Mouse (Mus musculus): ENCODE measurements around the gene Eif2s1. TPM values are rescaled to one million over a fixed set of nuclear protein-coding genes. Genes with fewer than 3 reads are reported as not detected.

Gene Eif2s1
- total RNA-seq (2021): 10 to 100 TPM; 38.8 to 44.9 TPM
- long read RNA-seq, experiment 1, transcript Eif2s1-201 (8 exons, 3,405 nt): major isoform, 99 of 105 reads
- long read RNA-seq, experiment 1, partial matches to known transcripts: 3 of 105 reads
- long read RNA-seq, experiment 1, other reads (novel, unspliced or antisense): 3 of 105 reads
- long read RNA-seq, experiment 2, transcript Eif2s1-201 (8 exons, 3,405 nt): major isoform, 87 of 91 reads
- long read RNA-seq, experiment 2, partial matches to known transcripts: 4 of 91 reads
- long read RNA-seq, experiment 2, other reads (novel, unspliced or antisense): 0 of 91 reads

DNA sequence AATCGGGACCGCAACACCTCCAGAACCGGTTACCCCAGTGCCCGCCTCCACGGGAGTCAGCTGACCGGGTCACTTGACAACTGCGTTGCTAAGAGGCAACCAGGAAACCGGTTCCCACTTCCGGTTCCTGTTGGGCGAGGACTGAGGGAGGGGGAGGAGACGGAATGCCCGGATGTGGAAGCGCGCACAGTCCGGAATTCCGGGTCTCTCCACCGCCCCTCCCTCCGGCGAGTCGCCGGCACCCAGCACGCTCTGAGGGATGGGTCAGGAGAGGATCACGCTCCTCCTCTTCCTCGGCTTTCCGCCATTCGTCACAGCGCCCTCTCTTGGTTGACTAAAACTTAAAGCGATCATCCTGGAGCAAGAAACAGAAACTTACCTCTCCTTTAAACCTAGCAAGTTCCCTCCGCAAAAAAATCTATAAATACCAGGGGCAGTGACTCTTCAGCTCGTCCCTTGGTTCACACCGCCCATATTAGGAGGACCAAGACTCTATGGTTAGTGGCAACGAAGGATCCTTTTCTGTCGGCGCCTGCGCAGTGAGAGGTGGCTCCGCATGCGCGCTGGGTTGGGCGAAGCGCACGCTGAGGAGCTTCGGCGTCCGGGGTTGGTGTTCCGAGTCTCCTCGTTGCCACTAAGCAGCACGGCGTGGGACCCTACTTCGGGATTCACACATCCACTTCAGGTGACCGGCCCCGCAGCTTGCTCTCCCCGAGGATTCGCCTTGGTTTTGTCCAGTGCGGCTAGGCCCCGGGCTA, at the start of gene Eif2s1, which contains the start of gene Atp6v1d:
Eif2s1 (plus strand) TSS at position 324 of the 758 bp plus-strand sequence.
Atp6v1d (minus strand) TSS at position 143 of the 758 bp plus-strand sequence.
- H3K27ac ChIP-seq: peak within 1 kb of the TSS; percentile 99
- TF ChIP-seq CTCF (IDR thresholded peaks at IDR 0.05): peak; percentile 91
- intact Hi-C loops (cut with DNase I): loop anchor here (5.0 kb wide), 1 partner anchor 114 kb away; the partner anchor contains the start of gene Mpp5
- peak; percentile 99 for DNase-seq
- peak within 1 kb of the TSS; percentile 85 for H3K4me3 ChIP-seq

DNA sequence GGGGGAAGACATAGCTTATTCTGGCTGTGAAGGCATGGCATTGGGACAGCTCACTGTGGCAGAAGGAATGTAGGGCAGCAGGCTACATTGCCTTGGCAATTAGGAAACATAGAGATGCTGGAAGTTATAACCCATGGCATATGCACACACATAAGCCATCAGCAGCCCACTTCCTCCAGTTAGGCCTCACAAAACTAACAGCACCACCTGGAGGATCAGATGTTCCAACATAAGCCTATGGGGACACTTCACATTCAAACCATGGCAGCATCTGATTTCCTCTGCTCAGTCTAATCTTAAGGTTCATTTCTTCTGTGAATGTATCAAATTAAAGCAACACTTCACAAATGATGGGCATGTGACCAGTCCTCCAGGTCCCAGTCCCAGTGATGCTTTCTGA, 47.2 kb upstream of the Eif2s1 start:
- DNase-seq: no peak
- H3K27ac ChIP-seq: no peak overlapping the region
- intact Hi-C loops (cut with DNase I): no loop called here
- TF ChIP-seq CTCF (IDR thresholded peaks at IDR 0.05): peak; percentile 46
- no peak overlapping the region for H3K4me3 ChIP-seq

DNA sequence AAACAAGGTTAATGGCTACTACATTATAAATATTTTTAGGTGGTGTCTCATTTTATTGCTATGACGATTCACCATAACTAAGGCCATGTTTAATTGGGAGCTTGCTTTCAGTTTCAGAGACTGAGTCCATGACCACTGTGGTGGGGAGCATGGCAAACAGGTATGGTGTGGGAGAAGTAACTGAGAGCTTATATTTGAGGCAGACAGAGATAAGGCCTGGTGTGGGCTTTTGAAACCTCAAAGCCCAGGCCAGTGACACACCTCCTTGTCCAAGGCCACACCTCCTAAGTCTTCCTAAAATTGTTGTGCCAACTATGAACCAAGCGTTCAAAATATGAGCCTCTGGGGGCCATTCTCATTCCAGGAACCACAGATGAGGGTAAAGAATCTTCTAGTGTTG, 27.1 kb upstream of the Eif2s1 start:
- Histone ChIP-seq H3K27ac (no peak overlapping the region), H3K4me3 (no peak overlapping the region)
- DNase-seq: no peak
- intact Hi-C loops (cut with DNase I): no loop called here
- TF ChIP-seq CTCF (IDR thresholded peaks at IDR 0.05): no peak

DNA sequence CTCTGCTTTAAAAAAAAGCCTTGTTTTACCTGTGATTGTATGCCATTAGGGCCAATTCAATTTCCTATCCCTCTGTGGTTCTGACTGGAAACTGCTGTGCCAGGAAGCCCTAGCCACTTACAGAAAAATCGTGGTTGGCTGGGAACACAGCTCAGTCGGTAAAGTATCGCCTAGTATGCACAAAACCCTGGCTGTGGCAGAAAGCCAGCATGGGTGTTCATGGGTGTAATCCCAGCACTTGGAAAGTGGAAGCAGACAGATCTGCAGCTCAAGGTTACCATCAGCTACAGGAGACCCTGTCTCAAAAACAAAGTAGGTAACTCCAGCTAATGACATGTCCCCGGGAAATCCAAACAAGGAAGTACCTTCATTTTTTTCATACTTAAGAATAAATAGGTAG, 21.7 kb upstream of the Eif2s1 start:
- Histone ChIP-seq H3K27ac (no peak overlapping the region), H3K4me3 (no peak overlapping the region)
- intact Hi-C loops (cut with DNase I): no loop called here
- peak; percentile 40 for DNase-seq
- TF ChIP-seq CTCF (IDR thresholded peaks at IDR 0.05): no peak

DNA sequence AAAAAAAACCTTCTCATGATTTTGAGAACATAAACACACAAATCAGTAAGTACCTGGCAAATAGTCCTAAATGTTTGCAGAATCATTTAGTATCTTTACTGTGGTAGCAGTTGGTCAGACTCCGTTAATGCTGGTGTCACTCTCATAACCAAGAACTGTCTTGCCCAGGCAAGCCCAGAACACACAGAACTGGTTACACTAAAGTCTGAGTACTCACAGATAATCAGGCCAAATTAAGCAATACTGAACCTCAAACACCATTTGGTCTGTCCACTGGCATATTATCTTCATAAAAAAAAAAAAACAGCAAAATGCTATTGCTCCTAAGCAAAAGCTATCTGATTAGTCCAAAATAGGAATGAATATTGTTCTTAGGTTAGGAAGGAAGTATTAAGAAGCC, 19.2 kb upstream of the Eif2s1 start:
- Histone ChIP-seq H3K27ac (no peak overlapping the region), H3K4me3 (no peak overlapping the region)
- intact Hi-C loops (cut with DNase I): no loop called here
- DNase-seq: no peak
- no peak for TF ChIP-seq CTCF (IDR thresholded peaks at IDR 0.05)

DNA sequence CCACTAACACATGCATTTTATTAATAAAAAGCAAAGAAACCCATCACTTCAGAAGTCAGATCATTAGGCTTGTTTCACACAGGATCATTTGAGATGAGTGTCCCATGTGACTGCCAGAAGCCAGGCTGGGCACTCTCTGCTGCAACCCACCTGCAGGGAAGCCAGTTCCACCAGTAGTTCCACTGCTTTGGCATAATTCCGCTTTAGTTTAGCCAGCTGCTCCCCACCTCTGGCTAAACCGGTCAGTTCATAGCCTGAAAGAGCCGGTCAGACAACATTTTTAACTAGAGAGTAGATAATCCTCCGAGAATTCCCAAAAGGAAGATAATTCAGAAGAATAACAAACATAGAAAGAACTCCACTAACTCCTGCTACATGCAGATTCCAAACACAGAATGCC, 13.4 kb upstream of the Eif2s1 start:
- Histone ChIP-seq H3K4me3 (no peak overlapping the region), H3K27ac (no peak overlapping the region)
- intact Hi-C loops (cut with DNase I): no loop called here
- no peak for DNase-seq
- TF ChIP-seq CTCF (IDR thresholded peaks at IDR 0.05): no peak

DNA sequence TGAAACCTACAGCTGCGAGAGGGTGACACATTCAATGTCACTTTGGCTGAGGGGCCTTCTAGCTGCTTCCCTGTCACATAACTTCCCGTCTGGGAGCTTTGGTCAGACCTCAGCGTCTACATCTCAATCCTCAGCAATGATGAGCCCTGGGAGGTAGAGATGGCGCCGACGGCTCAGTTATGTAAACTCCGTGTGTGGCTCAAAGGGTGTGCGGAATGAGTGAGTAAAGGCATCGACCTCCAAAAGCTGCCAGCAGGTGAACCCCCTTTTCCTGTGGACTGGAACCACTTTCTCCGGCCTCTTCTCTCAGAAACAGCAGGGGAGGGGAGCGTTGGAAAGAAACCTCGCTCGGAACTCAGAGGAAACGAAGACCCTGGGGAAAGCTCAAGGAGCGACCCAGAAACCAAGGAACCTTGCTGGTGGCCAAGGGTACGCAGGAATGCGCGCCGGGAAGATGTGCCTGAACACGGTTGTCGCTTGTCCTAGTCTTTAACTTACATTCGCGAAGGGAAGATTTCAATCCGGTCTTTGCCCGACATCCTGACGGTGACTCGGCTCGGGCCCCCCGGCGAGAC, 611 bp upstream of the Eif2s1 start:
- Histone ChIP-seq H3K27ac (peak overlapping the region; percentile 99), H3K4me3 (peak overlapping the region; percentile 85)
- no peak for DNase-seq
- intact Hi-C loops (cut with DNase I): loop anchor here (5.0 kb wide), 1 partner anchor 114 kb away; the partner anchor contains the start of gene Mpp5
- no peak for TF ChIP-seq CTCF (IDR thresholded peaks at IDR 0.05)

DNA sequence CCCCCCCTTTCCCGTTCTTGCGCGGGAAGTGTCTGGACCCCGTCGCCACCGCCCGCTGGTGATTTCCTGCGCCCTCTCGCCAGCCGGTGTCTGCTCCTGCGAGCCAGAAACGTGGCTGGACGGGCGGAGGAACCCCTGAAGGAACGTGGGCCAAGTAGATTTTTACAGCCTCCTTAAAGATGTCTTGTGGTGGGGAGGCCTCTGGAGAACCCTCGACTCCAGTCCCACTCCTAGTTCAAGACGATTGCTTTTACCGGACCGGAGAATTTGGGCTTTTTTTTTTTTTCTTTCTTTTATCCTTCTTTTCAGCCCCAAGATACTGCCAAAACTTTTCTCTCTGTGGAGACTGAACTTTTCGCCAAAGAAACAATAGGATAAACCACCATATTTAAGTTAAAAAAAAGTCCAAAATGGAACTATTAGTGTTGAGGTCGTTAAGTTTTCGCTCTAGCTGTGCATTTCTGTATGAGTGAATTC, 673 bp downstream of the Eif2s1 start:
- H3K4me3 ChIP-seq: peak overlapping the region; percentile 85
- TF ChIP-seq CTCF (IDR thresholded peaks at IDR 0.05): no peak
- DNase-seq: no peak
- H3K27ac ChIP-seq: peak overlapping the region; percentile 99
- intact Hi-C loops (cut with DNase I): loop anchor here (5.0 kb wide), 1 partner anchor 115 kb away; the partner anchor contains the start of gene Mpp5

DNA sequence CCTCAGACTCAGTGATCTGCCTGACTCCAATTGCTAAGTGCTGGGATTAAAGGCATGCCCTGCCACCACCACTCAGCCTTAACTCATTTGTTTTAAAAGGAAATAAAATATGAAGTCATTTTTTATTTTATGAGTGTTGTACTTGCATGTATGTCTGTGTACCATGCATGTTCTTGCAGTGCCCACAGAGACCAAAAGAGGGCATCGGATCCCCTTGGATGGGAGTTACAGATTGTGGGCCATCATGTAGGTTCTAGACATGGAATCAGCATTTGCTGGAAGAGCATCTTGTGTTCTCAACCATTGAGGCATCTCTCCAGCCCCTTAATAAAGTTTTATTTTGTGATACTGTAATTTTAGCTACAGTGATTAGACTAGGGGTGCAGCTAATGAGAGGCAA, 3.8 kb downstream of the Eif2s1 start:
- Histone ChIP-seq H3K27ac (no peak overlapping the region), H3K4me3 (no peak overlapping the region)
- DNase-seq: no peak
- intact Hi-C loops (cut with DNase I): no loop called here
- TF ChIP-seq CTCF (IDR thresholded peaks at IDR 0.05): peak; percentile 20; the same call in 1 of the 2 replicates

DNA sequence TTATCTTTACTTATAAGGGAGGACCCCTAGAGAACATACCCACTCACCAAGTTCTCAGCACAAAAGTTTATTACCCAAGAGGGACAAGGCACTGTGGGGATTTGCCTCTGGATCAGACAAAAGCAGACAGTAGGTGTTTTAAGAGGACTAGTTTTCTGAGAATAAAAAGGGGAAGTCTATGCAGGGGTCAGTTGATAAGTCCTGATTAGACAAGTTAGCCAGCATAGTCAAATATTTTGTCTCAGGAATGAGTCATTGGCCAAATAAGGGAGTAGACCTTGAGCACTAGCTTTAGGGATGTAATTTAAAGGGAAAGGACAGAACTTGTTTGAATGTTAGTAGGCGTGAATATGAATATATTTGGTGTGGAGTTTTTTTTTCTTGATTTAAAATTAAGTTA, 6.5 kb downstream of the Eif2s1 start:
- intact Hi-C loops (cut with DNase I): no loop called here
- Histone ChIP-seq H3K27ac (no peak overlapping the region), H3K4me3 (no peak overlapping the region)
- no peak for TF ChIP-seq CTCF (IDR thresholded peaks at IDR 0.05)
- DNase-seq: no peak

DNA sequence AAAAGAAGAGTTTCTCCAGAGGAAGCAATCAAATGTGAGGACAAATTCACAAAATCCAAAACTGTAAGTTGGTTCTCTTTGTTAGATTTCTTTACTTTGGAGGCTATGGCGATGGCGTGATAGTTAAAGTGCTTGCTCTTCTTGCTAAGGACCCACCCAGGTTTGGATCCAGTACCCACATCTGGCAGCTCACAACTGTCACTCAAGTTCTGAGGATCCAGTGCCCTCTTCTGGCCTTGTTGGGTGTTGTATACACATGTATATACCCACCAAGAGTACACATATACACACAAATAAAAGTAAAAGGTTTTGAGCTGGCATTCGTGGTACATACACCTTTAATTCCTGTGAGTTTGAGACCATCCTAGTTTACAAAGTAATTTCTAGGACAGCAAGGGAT, 13.0 kb downstream of the Eif2s1 start:
- no peak overlapping the region for H3K4me3 ChIP-seq

DNA sequence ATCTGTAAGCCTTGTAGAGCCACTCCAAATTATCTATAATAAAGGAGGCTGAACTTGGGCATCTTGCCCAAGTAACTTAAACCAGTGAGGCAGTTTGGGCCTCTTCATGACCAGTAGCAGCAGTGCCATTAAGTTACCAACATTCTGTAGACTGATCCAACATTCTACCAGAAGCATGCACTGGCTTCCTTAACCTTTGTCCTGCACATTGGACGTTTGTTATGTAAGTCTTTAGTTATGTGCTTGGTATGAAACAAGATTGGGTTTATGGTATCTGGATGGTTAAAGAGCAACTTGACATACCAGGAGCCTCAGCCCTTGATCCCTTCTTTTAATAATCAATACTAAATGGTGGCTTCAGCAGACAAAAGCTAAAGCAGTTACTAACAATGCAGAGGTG, 28.4 kb downstream of the Eif2s1 start:
- H3K27ac ChIP-seq: no peak overlapping the region
- TF ChIP-seq CTCF (IDR thresholded peaks at IDR 0.05): no peak
- no peak for DNase-seq
- intact Hi-C loops (cut with DNase I): no loop called here
- H3K4me3 ChIP-seq: no peak overlapping the region

More for the DNA sequence above, 13.0 kb downstream of the Eif2s1 start:
- TF ChIP-seq CTCF (IDR thresholded peaks at IDR 0.05): no peak
- intact Hi-C loops (cut with DNase I): no loop called here
- H3K27ac ChIP-seq: no peak overlapping the region
- no peak for DNase-seq

DNA sequence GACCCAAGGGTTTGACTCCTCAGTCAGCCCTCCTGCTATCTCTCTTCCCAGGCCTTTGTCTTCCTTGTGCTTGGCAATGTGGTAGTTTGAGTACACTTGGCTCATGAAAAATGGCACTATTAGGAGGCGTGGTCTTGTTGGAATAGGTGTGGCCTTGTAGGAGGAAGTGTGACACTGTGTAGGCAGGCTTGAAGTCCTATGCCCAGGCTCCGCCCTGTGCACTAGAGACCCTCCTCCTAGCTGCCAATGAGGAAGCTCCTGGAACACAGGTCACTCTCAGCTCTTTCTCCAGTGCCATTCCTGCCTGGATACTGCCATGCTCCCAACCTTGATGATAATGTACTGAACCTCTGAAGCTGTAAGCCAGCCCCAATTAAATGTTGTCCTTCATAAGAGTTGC, 29.5 kb downstream of the Eif2s1 start:
- no peak for DNase-seq
- Histone ChIP-seq H3K4me3 (no peak overlapping the region), H3K27ac (no peak overlapping the region)
- TF ChIP-seq CTCF (IDR thresholded peaks at IDR 0.05): no peak
- intact Hi-C loops (cut with DNase I): no loop called here

All from gastrocnemius, adult 2 months (tissue).